Mouse (Mus musculus) liver, adult 2 months (tissue): ENCODE measurements around the gene Gm10681.
"Not testable (repeated sequence)": the region's sequence is repeated elsewhere in the genome, so short reads cannot be mapped to it uniquely, and the experiment has no call there.

Experiments
- CTCF ChIP-seq: fragments of 200-500 bp; IDR thresholded peaks from 2 replicates; pipeline ENCODE4 v1.5.1; 2011; ENCODE audit warnings: low read depth, low read length, control low read depth
- POLR2A ChIP-seq: fragments of 200-500 bp; IDR thresholded peaks from 2 replicates; pipeline ENCODE4 v1.6.1; 2011; ENCODE audit warnings: low read length, control low read depth; ENCODE audit not compliant: insufficient read depth; ENCODE audit errors: extremely low read depth

DNA sequence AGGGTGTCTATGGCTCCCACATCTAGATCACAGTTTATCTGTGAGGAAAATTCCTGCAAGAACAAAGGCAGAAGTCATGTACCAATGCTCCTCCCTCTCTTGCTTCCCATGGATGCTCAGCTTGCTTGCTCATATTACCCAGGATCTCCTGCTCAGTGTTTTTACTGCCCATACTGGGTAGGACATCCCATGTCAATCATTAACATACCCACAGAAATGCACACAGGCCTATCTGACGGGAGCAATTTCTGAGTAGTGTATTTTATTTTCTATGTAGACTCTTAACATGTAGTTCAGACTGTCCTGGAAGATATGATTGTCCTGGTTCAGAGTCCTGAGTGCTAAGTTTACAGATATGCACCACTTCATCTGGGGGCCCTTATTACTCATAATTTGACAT is 6.4 kb downstream of the Gm10681 start:
- not testable (repeated sequence) for TF ChIP-seq POLR2A, CTCF
